Mouse (Mus musculus) erythroblast, embryonic 14.5 days (primary cell): ENCODE data around the gene Dst.

Source experiments
- GATA1 ChIP-seq: IDR thresholded peaks from 2 replicates; pipeline ENCODE4 v1.6.1; 2012; ENCODE audit warnings: low read length, inconsistent platforms, mixed read lengths
- TAL1 ChIP-seq: IDR thresholded peaks from 3 replicates; pipeline ENCODE4 v1.6.1; 2012; ENCODE audit warnings: low read length, inconsistent platforms, mixed read lengths

GRCm38 (mm10) chr1:34028722-34029121 lies 120.7 kb downstream of the Dst start:
- no peak for TF ChIP-seq GATA1
- no peak for TF ChIP-seq TAL1
